9 mouse cellular contexts compared by ENCODE assay signal in genomic region chr3:67462015-67462414, GRCm38 (mm10). TPM values are rescaled to one million over a fixed set of nuclear protein-coding genes. Genes with fewer than 3 reads are reported as not detected.
DNase-seq lines count a peak whose midpoint lies in the region; ATAC-seq lines count a peak whose summit lies in the region.
"Had no signal": no experiment of that assay in that cellular context is flagged by ENCODE, and none has a peak within 500 bp of the region (broad histone marks: within the 10 kb centered on the region; RNA-seq: fewer than 3 reads in every experiment).

No protein-coding gene starts in this region.

- WGBS in hindbrain, embryonic 13.5 days = 75% methylated on average over 7 of the region's 7 CpGs
- 90% methylated on average over 7 of the region's 7 CpGs for WGBS in hindbrain, embryonic 10.5 days
- 88% methylated on average over 7 of the region's 7 CpGs for WGBS in embryonic facial prominence, embryonic 13.5 days
- 30% methylated on average over 7 of the region's 7 CpGs for WGBS in forebrain, embryonic 16.5 days
- WGBS in midbrain, embryonic 13.5 days = 62% methylated on average over 7 of the region's 7 CpGs

- peak overlapping the region; percentile 63 for H3K4me3 ChIP-seq in hindbrain, embryonic 13.5 days
- no peak overlapping the region for H3K4me3 ChIP-seq in hindbrain, embryonic 10.5 days
- no peak overlapping the region for H3K4me3 ChIP-seq in embryonic facial prominence, embryonic 13.5 days
- H3K4me3 ChIP-seq in forebrain, embryonic 16.5 days (replicated peaks; ENCODE audit: low read length) = no peak overlapping the region
- H3K4me3 ChIP-seq in midbrain, embryonic 13.5 days (replicated peaks) = peak overlapping the region; percentile 64; the same call in 1 of the 2 replicates

- peak overlapping the region; percentile 86 for H3K4me2 ChIP-seq in hindbrain, embryonic 13.5 days
- H3K4me2 ChIP-seq in embryonic facial prominence, embryonic 13.5 days = peak overlapping the region; percentile 80
- H3K4me2 ChIP-seq in forebrain, embryonic 16.5 days (ENCODE audit: low read length) = no peak overlapping the region
- H3K4me2 ChIP-seq in midbrain, embryonic 13.5 days (replicated peaks) = peak overlapping the region; percentile 72

- peaks cover 33% of the 10 kb centered on the region for H3K36me3 ChIP-seq in hindbrain, embryonic 13.5 days
- peaks cover 44% of the 10 kb centered on the region for H3K36me3 ChIP-seq in hindbrain, embryonic 10.5 days
- peaks cover 35% of the 10 kb centered on the region for H3K36me3 ChIP-seq in embryonic facial prominence, embryonic 13.5 days
- H3K36me3 ChIP-seq in forebrain, embryonic 16.5 days (ENCODE audit: control insufficient read depth, insufficient read depth) = peaks cover 9% of the 10 kb centered on the region
- H3K36me3 ChIP-seq in midbrain, embryonic 13.5 days = peaks cover 28% of the 10 kb centered on the region

- no peaks in the 10 kb centered on the region for H3K9me3 ChIP-seq in hindbrain, embryonic 13.5 days
- no peaks in the 10 kb centered on the region for H3K9me3 ChIP-seq in hindbrain, embryonic 10.5 days
- H3K9me3 ChIP-seq in embryonic facial prominence, embryonic 13.5 days = no peaks in the 10 kb centered on the region
- H3K9me3 ChIP-seq in forebrain, embryonic 16.5 days (ENCODE audit: control insufficient read depth, low read length) = no peaks in the 10 kb centered on the region
- no peaks in the 10 kb centered on the region for H3K9me3 ChIP-seq in midbrain, embryonic 13.5 days

- H3K4me1 ChIP-seq in hindbrain, embryonic 13.5 days (replicated peaks) = peaks cover 27% of the 10 kb centered on the region
- H3K4me1 ChIP-seq in hindbrain, embryonic 10.5 days (replicated peaks) = peaks cover 19% of the 10 kb centered on the region
- H3K4me1 ChIP-seq in embryonic facial prominence, embryonic 13.5 days = peaks cover 14% of the 10 kb centered on the region
- H3K4me1 ChIP-seq in forebrain, embryonic 16.5 days (replicated peaks; ENCODE audit: control insufficient read depth, insufficient read depth, low read length) = peaks cover 25% of the 10 kb centered on the region
- H3K4me1 ChIP-seq in midbrain, embryonic 13.5 days (replicated peaks) = peaks cover 39% of the 10 kb centered on the region

- no peak for DNase-seq in hindbrain, embryonic 10.5 days (ENCODE audit: low spot score)
- DNase-seq in thymus, postnatal 4 days = no peak
- DNase-seq in thymus, postnatal 0 days (ENCODE audit: low spot score) = no peak
- DNase-seq: cerebellum, postnatal 36 days; kidney, postnatal 4 days had no signal

- no peak for ATAC-seq in hindbrain, embryonic 13.5 days (ENCODE audit: low FRiP score)
- no peak for ATAC-seq in embryonic facial prominence, embryonic 13.5 days (ENCODE audit: insufficient number of reproducible peaks, insufficient read depth, low FRiP score, low TSS enrichment, low read depth)
- ATAC-seq in forebrain, embryonic 16.5 days = peak; percentile 47
- ATAC-seq in midbrain, embryonic 13.5 days = no peak

- peak overlapping the region; percentile 86 for H3K9ac ChIP-seq in hindbrain, embryonic 13.5 days
- no peak overlapping the region for H3K9ac ChIP-seq in embryonic facial prominence, embryonic 13.5 days
- no peak overlapping the region for H3K9ac ChIP-seq in forebrain, embryonic 16.5 days (replicated peaks; ENCODE audit: low read depth, low read length)
- no peak overlapping the region for H3K9ac ChIP-seq in midbrain, embryonic 13.5 days (replicated peaks)

- H3K27ac ChIP-seq in hindbrain, embryonic 13.5 days = peak overlapping the region; percentile 48; the same call in 1 of the 2 replicates
- no peak overlapping the region for H3K27ac ChIP-seq in hindbrain, embryonic 10.5 days
- no peak overlapping the region for H3K27ac ChIP-seq in embryonic facial prominence, embryonic 13.5 days
- H3K27ac ChIP-seq in forebrain, embryonic 16.5 days (ENCODE audit: low read length) = no peak overlapping the region
- H3K27ac ChIP-seq in midbrain, embryonic 13.5 days = peak overlapping the region; percentile 11; the same call in 1 of the 2 replicates

- no peaks in the 10 kb centered on the region for H3K27me3 ChIP-seq in hindbrain, embryonic 13.5 days
- no peaks in the 10 kb centered on the region for H3K27me3 ChIP-seq in hindbrain, embryonic 10.5 days (ENCODE audit: insufficient read depth, poor library complexity, severe bottlenecking)
- H3K27me3 ChIP-seq in embryonic facial prominence, embryonic 13.5 days = no peaks in the 10 kb centered on the region
- no peaks in the 10 kb centered on the region for H3K27me3 ChIP-seq in forebrain, embryonic 16.5 days (replicated peaks; ENCODE audit: control insufficient read depth, insufficient read depth, low read length)
- H3K27me3 ChIP-seq in midbrain, embryonic 13.5 days = no peaks in the 10 kb centered on the region

RNA-seq across cellular contexts. Expression of gene Lxn, which starts 1.7 kb away (rescaled TPM):
- polyA plus RNA-seq in hindbrain, embryonic 13.5 days (2015; fragmentation: Nextera tagmentation; extraction: Ambion mirVana) = 165 and 227 TPM in 2 replicates
- polyA plus RNA-seq in hindbrain, embryonic 10.5 days (2016; fragmentation: Nextera tagmentation; extraction: Ambion mirVana) = 54.6 and 64.5 TPM in 2 replicates
- polyA plus RNA-seq in embryonic facial prominence, embryonic 13.5 days (2015; fragmentation: Nextera tagmentation; extraction: Ambion mirVana) = 86.3 and 97.5 TPM in 2 replicates
- 70.4 and 70.5 TPM in 2 replicates for polyA plus RNA-seq in forebrain, embryonic 16.5 days (2015; fragmentation: Nextera tagmentation; extraction: Ambion mirVana)
- 159 and 186 TPM in 2 replicates for polyA plus RNA-seq in midbrain, embryonic 13.5 days (2015; fragmentation: Nextera tagmentation; extraction: Ambion mirVana)
- polyA plus RNA-seq in thymus, postnatal 0 days (2015; fragmentation: Nextera tagmentation; extraction: Ambion mirVana) = 56.5 and 66.1 TPM in 2 replicates

RNA-seq across cellular contexts. Expression of gene Gfm1, which starts 32.1 kb away (rescaled TPM):
- polyA plus RNA-seq in hindbrain, embryonic 13.5 days (2015; fragmentation: Nextera tagmentation; extraction: Ambion mirVana) = 29.4 and 34.1 TPM in 2 replicates
- 43.2 and 52.0 TPM in 2 replicates for polyA plus RNA-seq in hindbrain, embryonic 10.5 days (2016; fragmentation: Nextera tagmentation; extraction: Ambion mirVana)
- polyA plus RNA-seq in embryonic facial prominence, embryonic 13.5 days (2015; fragmentation: Nextera tagmentation; extraction: Ambion mirVana) = 34.1 and 37.7 TPM in 2 replicates
- polyA plus RNA-seq in forebrain, embryonic 16.5 days (2015; fragmentation: Nextera tagmentation; extraction: Ambion mirVana) = 33.6 and 38.2 TPM in 2 replicates
- 32.2 and 36.4 TPM in 2 replicates for polyA plus RNA-seq in midbrain, embryonic 13.5 days (2015; fragmentation: Nextera tagmentation; extraction: Ambion mirVana)
- polyA plus RNA-seq in thymus, postnatal 0 days (2015; fragmentation: Nextera tagmentation; extraction: Ambion mirVana) = 40.1 and 44.0 TPM in 2 replicates

RNA-seq across cellular contexts. Expression of gene Rarres1, which starts 53.3 kb away (rescaled TPM):
- polyA plus RNA-seq in hindbrain, embryonic 13.5 days (2015; fragmentation: Nextera tagmentation; extraction: Ambion mirVana) = 1.3 TPM in 2 replicates
- polyA plus RNA-seq in hindbrain, embryonic 10.5 days (2016; fragmentation: Nextera tagmentation; extraction: Ambion mirVana) = 1.5 and 2.9 TPM in 2 replicates
- polyA plus RNA-seq in embryonic facial prominence, embryonic 13.5 days (2015; fragmentation: Nextera tagmentation; extraction: Ambion mirVana) = 2.5 and 3.2 TPM in 2 replicates
- polyA plus RNA-seq in forebrain, embryonic 16.5 days (2015; fragmentation: Nextera tagmentation; extraction: Ambion mirVana) = 1.2 and 1.4 TPM in 2 replicates
- polyA plus RNA-seq in midbrain, embryonic 13.5 days (2015; fragmentation: Nextera tagmentation; extraction: Ambion mirVana) = 0.94 and 1.4 TPM in 2 replicates
- polyA plus RNA-seq in thymus, postnatal 0 days (2015; fragmentation: Nextera tagmentation; extraction: Ambion mirVana) = 6.3 and 6.5 TPM in 2 replicates

Comparison
In these comparisons a context has a peak if more than half of its experiments do, and no peak if none do; other contexts are left out.
1. H3K27ac ChIP-seq: peak in hindbrain, embryonic 13.5 days (single experiment) and midbrain, embryonic 13.5 days (single experiment); none in hindbrain, embryonic 10.5 days (single experiment), embryonic facial prominence, embryonic 13.5 days (single experiment) and forebrain, embryonic 16.5 days (single experiment).
2. H3K4me3 ChIP-seq: peak in hindbrain, embryonic 13.5 days (single experiment) and midbrain, embryonic 13.5 days (single experiment); none in hindbrain, embryonic 10.5 days (single experiment), embryonic facial prominence, embryonic 13.5 days (single experiment) and forebrain, embryonic 16.5 days (single experiment).